Mouse (Mus musculus) liver, embryonic 14.5 days (tissue): ENCODE data around the gene Grm8.

Source experiments
- CTCF ChIP-seq: IDR thresholded peaks from 2 replicates; pipeline ENCODE4 v1.5.1; 2016; ENCODE audit warnings: antibody characterized with exemption, low read depth, control low read depth
- EP300 ChIP-seq: IDR thresholded peaks from 2 replicates; pipeline ENCODE4 v1.6.1; 2016; ENCODE audit warnings: antibody characterized with exemption, low read depth

DNA sequence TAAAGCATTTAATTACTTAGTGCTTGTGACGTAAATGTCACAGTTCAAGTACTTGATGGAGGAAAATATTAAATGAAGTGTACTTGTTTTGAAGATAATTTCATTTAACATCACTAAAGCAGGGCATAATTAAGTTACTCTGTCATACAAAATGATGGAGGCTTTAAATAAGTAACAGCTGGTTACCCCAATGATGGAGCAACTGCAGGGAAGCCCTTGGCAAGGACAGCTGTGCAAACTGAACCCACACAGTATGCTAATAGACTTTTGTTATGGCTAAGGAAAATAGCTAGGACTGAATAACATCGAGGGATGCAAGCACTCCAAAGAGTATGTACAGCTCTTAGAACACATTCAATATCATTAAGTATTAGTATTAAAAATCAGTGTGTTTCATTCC, 829.6 kb downstream of the Grm8 start:
- TF ChIP-seq CTCF (no peak), EP300 (no peak)
